Mouse (Mus musculus): ENCODE data around the gene Stim1.

- TF ChIP-seq MYOD1 (IDR thresholded peaks at IDR 0.05; ENCODE audit: control insufficient read depth in 1 of 3, insufficient read length in 2 of 3, low read depth in 2 of 3) (no peak), POLR2A (IDR thresholded peaks at IDR 0.05; ENCODE audit: insufficient read length, low read depth) (no peak), USF1 (IDR thresholded peaks at IDR 0.05; ENCODE audit: low read depth) (no peak), TCF12 (IDR thresholded peaks at IDR 0.05; ENCODE audit: insufficient read depth, poor library complexity, severe bottlenecking) (no peak), SRF (IDR thresholded peaks at IDR 0.05; ENCODE audit: control insufficient read depth, insufficient read length, low read depth) (no peak)
These were observed 63.9 kb downstream of the Stim1 start for GRCm38 (mm10) chr7:102331476-102331875.

All from myocyte (in vitro differentiated cells).